Mouse (Mus musculus) midbrain, embryonic 12.5 days (tissue): ENCODE data around the gene Tceal9. TPM values are rescaled to one million over a fixed set of nuclear protein-coding genes. Genes with fewer than 3 reads are reported as not detected.
"Not testable (repeated sequence)": the region's sequence is repeated elsewhere in the genome, so short reads cannot be mapped to it uniquely, and the experiment has no call there.

Experiments used
- ATAC-seq: fragments of 200-750 bp; cut with Nextera tagmentation; 2 replicates; pipeline ENCODE4 v1.8.0; 2017; ENCODE audit warnings: low read depth, moderate TSS enrichment, moderate library complexity; ENCODE audit not compliant: low FRiP score
- H3K27ac ChIP-seq: fragments of 300-500 bp; sonication (generic); replicated peaks from 2 replicates; pipeline ENCODE4 v1.5.1; 2016; ENCODE audit warnings: mild to moderate bottlenecking
- H3K27me3 ChIP-seq: fragments of 300-500 bp; sonication (generic); 2 replicates; pipeline ENCODE4 v1.6.1; 2016; ENCODE audit warnings: mild to moderate bottlenecking
- H3K36me3 ChIP-seq: fragments of 300-500 bp; sonication (generic); 2 replicates; pipeline ENCODE4 v1.6.1; 2016
- H3K4me1 ChIP-seq: fragments of 300-500 bp; sonication (generic); 2 replicates; pipeline ENCODE4 v1.6.1; 2016
- H3K4me2 ChIP-seq: fragments of 300-500 bp; sonication (generic); replicated peaks from 2 replicates; pipeline ENCODE4 v1.6.1; 2016; ENCODE audit warnings: mild to moderate bottlenecking, moderate library complexity
- H3K4me3 ChIP-seq: fragments of 300-500 bp; sonication (generic); 2 replicates; pipeline ENCODE4 v1.5.1; 2016; ENCODE audit warnings: mild to moderate bottlenecking
- H3K9ac ChIP-seq: fragments of 300-500 bp; sonication (generic); replicated peaks from 2 replicates; pipeline ENCODE4 v1.6.1; 2016; ENCODE audit warnings: mild to moderate bottlenecking, moderate library complexity
- H3K9me3 ChIP-seq: fragments of 300-500 bp; sonication (generic); 2 replicates; pipeline ENCODE4 v1.6.1; 2016; ENCODE audit warnings: mild to moderate bottlenecking
- WGBS: fragments of 180-500 bp; shearing (Covaris S2); methylation state at CpG from one replicate; pipeline ENCODE4 v1.1.7; 2016; 5-methylcytosine and 5-hydroxymethylcytosine counted together
- polyA plus RNA-seq: library from polyadenylated mRNA; unstranded; fragments of >200 nt; fragmentation: Nextera tagmentation; extraction: Ambion mirVana; gene quantifications from 2 replicates; pipeline ENCODE4 v1.2.1, GENCODE M21; 2016

Tceal9 gene
- polyA plus RNA-seq, result 373 and 394 TPM in 2 replicates

- WGBS, result 22% methylated on average over 20 of the region's 20 CpGs
- no peaks in the 10 kb centered on the region for H3K36me3 ChIP-seq
- ATAC-seq, result peak; percentile 95
These were observed at the start of gene Tceal9 for GRCm38 (mm10) chrX:136244574-136245229. TSS of gene Tceal9 (plus strand) at chrX:136245079.

GRCm38 (mm10) chrX:136195193-136195944, 49.5 kb upstream of the Tceal9 start:
- no peak for ATAC-seq
- H3K27me3 ChIP-seq, result 0 out of 2 replicates have a peak, but pooled peaks cover 6% of the 10 kb centered on the region
- no peaks in the 10 kb centered on the region for H3K4me1 ChIP-seq
- no peak overlapping the region for H3K4me3 ChIP-seq
- no peaks in the 10 kb centered on the region for H3K36me3 ChIP-seq
- H3K9me3 ChIP-seq, result no peaks in the 10 kb centered on the region
- no peak overlapping the region for H3K27ac ChIP-seq
- no peak overlapping the region for H3K4me2 ChIP-seq
- 79% methylated on average over 16 of the region's 16 CpGs for WGBS
- H3K9ac ChIP-seq, result no peak overlapping the region

More at GRCm38 (mm10) chrX:136244574-136245229, at the start of gene Tceal9:
- no peaks in the 10 kb centered on the region for H3K4me1 ChIP-seq
- no peaks in the 10 kb centered on the region for H3K27me3 ChIP-seq
- peak within 1 kb of the TSS; percentile 56 for H3K4me3 ChIP-seq
- H3K4me2 ChIP-seq, result peak within 1 kb of the TSS; percentile 55
- peak within 1 kb of the TSS; percentile 69 for H3K9ac ChIP-seq
- peak within 1 kb of the TSS; percentile 57 for H3K27ac ChIP-seq
- no peaks in the 10 kb centered on the region for H3K9me3 ChIP-seq

- Histone ChIP-seq H3K4me3 (no peak overlapping the region), H3K9ac (no peak overlapping the region), H3K4me1 (no peaks in the 10 kb centered on the region), H3K27ac (no peak overlapping the region), H3K27me3 (0 out of 2 replicates have a peak, but pooled peaks cover 6% of the 10 kb centered on the region), H3K36me3 (no peaks in the 10 kb centered on the region), H3K4me2 (no peak overlapping the region), H3K9me3 (no peaks in the 10 kb centered on the region)
- 47% methylated on average over 1 of the region's 1 CpGs for WGBS
- ATAC-seq, result no peak
These were observed 48.0 kb upstream of the Tceal9 start for GRCm38 (mm10) chrX:136196873-136197272.

GRCm38 (mm10) chrX:136203257-136203656, 41.6 kb upstream of the Tceal9 start:
- 0 out of 2 replicates have a peak, but pooled peaks have one; percentile 19 for ATAC-seq
- Histone ChIP-seq H3K36me3 (no peaks in the 10 kb centered on the region), H3K4me1 (no peaks in the 10 kb centered on the region), H3K9me3 (no peaks in the 10 kb centered on the region), H3K9ac (peak overlapping the region; percentile 49), H3K27ac (no peak overlapping the region), H3K27me3 (peaks cover 10% of the 10 kb centered on the region), H3K4me2 (peak overlapping the region; percentile 56), H3K4me3 (peak overlapping the region; percentile 49)
- WGBS, result 22% methylated on average over 7 of the region's 7 CpGs

GRCm38 (mm10) chrX:136203664-136204066, 41.2 kb upstream of the Tceal9 start, which contains the start of gene Tceal5:
TSS of gene Tceal5 (minus strand) at chrX:136203876.
- Histone ChIP-seq H3K4me3 (peak within 1 kb of the TSS; percentile 49), H3K27ac (no peak within 1 kb of the TSS)
- 20% methylated on average over 9 of the region's 9 CpGs for WGBS

GRCm38 (mm10) chrX:136204406-136204805, 40.5 kb upstream of the Tceal9 start:
- 85% methylated on average over 6 of the region's 6 CpGs for WGBS
- no peak overlapping the region for H3K4me2 ChIP-seq
- no peak overlapping the region for H3K27ac ChIP-seq
- peaks cover 10% of the 10 kb centered on the region for H3K27me3 ChIP-seq
- no peaks in the 10 kb centered on the region for H3K36me3 ChIP-seq
- no peaks in the 10 kb centered on the region for H3K9me3 ChIP-seq
- H3K9ac ChIP-seq, result no peak overlapping the region
- no peak overlapping the region for H3K4me3 ChIP-seq
- no peaks in the 10 kb centered on the region for H3K4me1 ChIP-seq
- ATAC-seq, result no peak

More at GRCm38 (mm10) chrX:136203664-136204066, 41.2 kb upstream of the Tceal9 start, which contains the start of gene Tceal5:
- no peaks in the 10 kb centered on the region for H3K36me3 ChIP-seq
- H3K4me1 ChIP-seq, result no peaks in the 10 kb centered on the region
- peak; percentile 87 for ATAC-seq
- peak within 1 kb of the TSS; percentile 49 for H3K9ac ChIP-seq
- no peaks in the 10 kb centered on the region for H3K9me3 ChIP-seq
- H3K27me3 ChIP-seq, result peaks cover 10% of the 10 kb centered on the region
- peak within 1 kb of the TSS; percentile 56 for H3K4me2 ChIP-seq

- Histone ChIP-seq H3K4me3 (no peak overlapping the region), H3K27ac (no peak overlapping the region), H3K4me1 (no peaks in the 10 kb centered on the region), H3K9ac (no peak overlapping the region), H3K4me2 (no peak overlapping the region), H3K36me3 (no peaks in the 10 kb centered on the region), H3K27me3 (no peaks in the 10 kb centered on the region), H3K9me3 (no peaks in the 10 kb centered on the region)
- no peak for ATAC-seq
- 65% methylated on average over 2 of the region's 2 CpGs for WGBS
These were observed 31.5 kb upstream of the Tceal9 start for GRCm38 (mm10) chrX:136213396-136213795.

- WGBS, result 39% methylated on average over 20 of the region's 67 CpGs
- H3K4me3 ChIP-seq, result peak within 1 kb of the TSS; percentile 44
- peak within 1 kb of the TSS; percentile 51; the same call in 1 of the 2 replicates for H3K9ac ChIP-seq
- H3K4me2 ChIP-seq, result peak within 1 kb of the TSS; percentile 49
- H3K9me3 ChIP-seq, H3K27me3 ChIP-seq, H3K4me1 ChIP-seq, H3K27ac ChIP-seq, H3K36me3 ChIP-seq: not testable (repeated sequence)
- ATAC-seq, result peak; percentile 92
These were observed 29.9 kb upstream of the Tceal9 start, which contains the start of the genes Tceal7 and Bex1 for GRCm38 (mm10) chrX:136214729-136215677. TSS of gene Tceal7 (plus strand) at chrX:136214779. TSS of gene Bex1 (minus strand) at chrX:136215513.

GRCm38 (mm10) chrX:136216303-136216702, 28.6 kb upstream of the Tceal9 start:
- Histone ChIP-seq H3K4me1 (no peaks in the 10 kb centered on the region), H3K27ac (no peak overlapping the region), H3K36me3 (no peaks in the 10 kb centered on the region), H3K9ac (no peak overlapping the region), H3K4me2 (no peak overlapping the region), H3K27me3 (no peaks in the 10 kb centered on the region), H3K9me3 (no peaks in the 10 kb centered on the region), H3K4me3 (no peak overlapping the region)
- 69% methylated on average over 1 of the region's 1 CpGs for WGBS
- ATAC-seq, result no peak

GRCm38 (mm10) chrX:136223714-136224113, 21.2 kb upstream of the Tceal9 start:
- Histone ChIP-seq H3K4me1 (no peaks in the 10 kb centered on the region), H3K27me3 (peaks cover 6% of the 10 kb centered on the region; the same call in 1 of the 2 replicates), H3K9ac (no peak overlapping the region), H3K4me2 (no peak overlapping the region), H3K9me3 (no peaks in the 10 kb centered on the region), H3K4me3 (no peak overlapping the region), H3K36me3 (no peaks in the 10 kb centered on the region), H3K27ac (no peak overlapping the region)
- WGBS, result 86% methylated on average over 6 of the region's 6 CpGs
- ATAC-seq, result no peak

GRCm38 (mm10) chrX:136227768-136228167, 17.1 kb upstream of the Tceal9 start:
- ATAC-seq, result no peak
- no peak overlapping the region for H3K27ac ChIP-seq
- H3K9ac ChIP-seq, result no peak overlapping the region
- no peak overlapping the region for H3K4me3 ChIP-seq
- no peaks in the 10 kb centered on the region for H3K36me3 ChIP-seq
- H3K27me3 ChIP-seq, result peaks cover 6% of the 10 kb centered on the region; the same call in 1 of the 2 replicates
- H3K9me3 ChIP-seq, result no peaks in the 10 kb centered on the region
- no peaks in the 10 kb centered on the region for H3K4me1 ChIP-seq
- 86% methylated on average over 5 of the region's 5 CpGs for WGBS
- no peak overlapping the region for H3K4me2 ChIP-seq
